Mouse (Mus musculus) gastrocnemius, postnatal 4 days (tissue): ENCODE data around the gene Pdap1. TPM values are rescaled to one million over a fixed set of nuclear protein-coding genes. Genes with fewer than 3 reads are reported as not detected.
"Not testable (repeated sequence)": the region's sequence is repeated elsewhere in the genome, so short reads cannot be mapped to it uniquely, and the experiment has no call there.

Experiments
- DNase-seq, 2 experiments: peaks; one replicate each; pipeline ENCODE4 v3.0.0; 2021 to 2022; ENCODE audit warnings: low spot score in 2 of 2, mixed read lengths in 2 of 2
- total RNA-seq, 2 experiments: library from RNA; stranded (reverse); gene quantifications; 2 replicates each; pipeline ENCODE4 v1.2.3; 2021

Pdap1 gene
- total RNA-seq, 2 experiments from 2014 or later = 75.9 to 79.5 TPM

DNA sequence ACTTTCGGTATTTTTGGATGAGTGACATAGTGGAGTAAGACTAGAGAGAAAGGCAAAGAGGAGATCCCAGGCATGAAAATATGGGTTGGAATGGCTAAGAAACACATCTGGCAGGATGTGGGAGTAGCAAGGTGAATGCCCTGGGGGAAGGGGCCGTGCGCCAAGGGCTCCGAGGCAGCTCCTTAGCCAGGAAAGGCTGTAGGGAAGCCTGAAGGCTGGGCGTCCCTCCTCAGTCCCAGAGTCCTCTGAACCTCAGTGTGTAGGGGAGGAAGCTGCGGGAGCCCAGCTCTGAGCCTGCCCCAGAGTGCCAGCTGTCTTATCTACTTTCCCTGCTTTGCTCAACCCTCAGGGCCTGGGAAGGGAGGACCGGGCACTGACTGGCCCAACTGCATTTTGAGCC lies 19.1 kb downstream of the Pdap1 start:
- DNase-seq = no peak

DNA sequence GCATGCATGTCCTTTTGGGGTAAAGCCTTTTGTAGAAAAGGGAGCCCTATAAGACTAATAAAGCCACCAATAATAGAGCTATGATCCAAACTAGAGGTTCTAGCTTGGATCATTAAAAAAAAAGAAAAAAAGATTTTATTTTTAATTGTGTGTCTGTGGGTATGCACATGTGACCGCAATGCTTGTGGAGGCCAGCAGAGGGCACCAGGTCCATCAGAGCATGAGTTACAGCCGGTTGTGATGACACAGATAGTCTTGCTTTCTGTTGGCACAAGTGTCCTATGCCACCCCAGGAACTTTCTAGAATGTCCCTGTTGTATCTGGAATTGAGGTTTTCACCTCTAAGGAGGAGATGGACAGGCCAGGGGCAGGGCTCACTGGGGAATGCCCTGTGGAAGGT lies 20.7 kb downstream of the Pdap1 start:
- no peak for DNase-seq

DNA sequence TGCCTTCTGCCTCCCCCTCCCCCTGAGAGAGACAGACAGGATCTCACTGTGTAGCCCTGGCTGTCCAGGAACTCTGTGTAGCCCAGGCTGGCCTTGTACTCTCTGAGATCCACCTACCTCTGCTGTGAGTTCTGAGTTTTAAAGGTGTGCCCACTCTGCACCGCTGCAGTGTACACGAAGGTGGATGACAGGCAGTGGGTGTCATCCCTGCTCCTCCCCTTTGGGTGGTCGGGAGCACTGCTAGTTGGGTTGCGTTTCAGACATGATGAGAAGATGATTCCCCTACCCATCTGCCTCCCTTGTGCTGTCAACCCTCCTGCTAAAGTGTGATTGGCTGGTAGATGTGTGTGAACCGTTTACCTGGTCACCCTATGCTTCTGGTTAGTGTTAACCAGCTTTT lies 21.6 kb downstream of the Pdap1 start:
- no peak for DNase-seq

DNA sequence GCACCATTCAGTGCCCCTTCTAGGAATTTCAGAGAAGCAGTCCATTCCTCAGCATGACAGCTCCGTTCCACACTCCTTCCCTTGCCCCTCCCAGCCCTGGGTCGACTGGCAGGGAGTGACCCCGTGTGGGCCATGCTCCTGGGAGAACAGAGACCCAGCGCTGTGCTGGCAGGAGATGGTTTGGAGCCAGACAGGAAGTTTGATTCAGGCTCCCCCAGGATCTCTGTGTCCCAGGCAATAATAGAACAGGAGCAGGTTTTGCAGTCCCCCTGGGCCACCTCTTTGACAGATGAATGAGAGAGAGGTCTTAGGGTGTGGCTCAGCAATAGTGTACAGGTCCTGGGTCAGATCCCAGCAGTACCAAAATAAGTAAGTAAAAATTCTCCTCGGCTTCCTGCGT lies 22.0 kb downstream of the Pdap1 start:
- no peak for DNase-seq

DNA sequence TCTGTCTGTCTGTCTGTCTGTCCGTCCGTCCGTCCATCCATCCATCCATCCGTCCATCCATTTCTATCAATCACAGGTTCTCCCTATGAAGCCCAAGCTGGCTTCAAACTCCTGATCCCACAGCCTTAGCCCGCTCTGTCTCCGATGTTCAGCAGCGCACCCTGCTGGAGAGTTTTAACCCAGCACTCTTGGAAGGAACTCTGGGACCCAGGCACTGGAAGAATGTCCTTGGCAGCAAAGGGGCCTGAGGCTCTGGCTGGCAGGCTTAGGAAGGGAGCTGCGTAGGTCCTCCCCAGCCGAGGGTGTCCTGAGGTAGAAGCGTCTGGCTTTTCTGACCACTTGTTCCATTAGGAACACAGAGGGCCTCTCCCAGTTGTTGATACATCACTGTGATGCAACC lies 23.1 kb downstream of the Pdap1 start:
- DNase-seq = peak in 1 of 2 experiments; percentile 74

DNA sequence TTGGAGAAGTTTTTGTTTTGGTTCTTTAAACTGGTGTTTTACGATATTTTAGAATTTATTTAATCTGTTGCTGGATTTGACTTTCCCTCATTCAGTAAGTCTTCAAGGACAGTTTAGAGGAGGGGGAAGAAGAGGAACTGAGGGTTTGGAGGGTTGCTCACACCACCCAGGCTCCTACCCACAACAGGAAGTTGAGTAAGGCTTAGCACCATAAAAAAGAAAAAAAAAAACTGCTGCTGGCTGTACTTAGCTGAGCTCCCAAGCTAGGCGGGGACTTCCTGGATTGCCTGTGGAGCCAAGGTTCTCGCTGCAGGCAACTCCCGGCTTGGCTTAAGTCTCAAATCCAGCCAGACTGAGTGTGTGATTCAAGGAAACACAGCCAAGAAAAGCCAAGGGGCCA lies 23.7 kb downstream of the Pdap1 start:
- DNase-seq = peak in 1 of 2 experiments; percentile 48

DNA sequence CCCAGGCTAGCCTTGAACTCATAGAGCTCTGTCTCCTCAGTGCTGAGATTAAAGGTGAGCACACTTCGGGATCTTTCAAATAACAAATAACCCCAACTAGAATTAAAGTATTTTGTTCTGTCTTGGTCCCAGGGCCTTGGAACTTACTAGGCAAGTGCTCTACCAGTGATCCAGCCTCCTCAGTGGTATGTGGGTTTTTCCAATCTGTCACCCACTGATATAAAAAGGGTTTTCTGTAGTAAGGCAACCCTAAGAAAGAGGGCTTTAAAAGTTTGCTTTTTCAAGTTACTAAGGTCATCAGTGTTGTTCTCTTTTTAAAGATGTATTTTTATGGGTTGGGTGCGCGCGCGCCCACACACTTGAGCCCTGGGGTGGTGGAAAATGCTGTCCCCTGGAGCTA lies 24.3 kb downstream of the Pdap1 start:
- DNase-seq = no peak

DNA sequence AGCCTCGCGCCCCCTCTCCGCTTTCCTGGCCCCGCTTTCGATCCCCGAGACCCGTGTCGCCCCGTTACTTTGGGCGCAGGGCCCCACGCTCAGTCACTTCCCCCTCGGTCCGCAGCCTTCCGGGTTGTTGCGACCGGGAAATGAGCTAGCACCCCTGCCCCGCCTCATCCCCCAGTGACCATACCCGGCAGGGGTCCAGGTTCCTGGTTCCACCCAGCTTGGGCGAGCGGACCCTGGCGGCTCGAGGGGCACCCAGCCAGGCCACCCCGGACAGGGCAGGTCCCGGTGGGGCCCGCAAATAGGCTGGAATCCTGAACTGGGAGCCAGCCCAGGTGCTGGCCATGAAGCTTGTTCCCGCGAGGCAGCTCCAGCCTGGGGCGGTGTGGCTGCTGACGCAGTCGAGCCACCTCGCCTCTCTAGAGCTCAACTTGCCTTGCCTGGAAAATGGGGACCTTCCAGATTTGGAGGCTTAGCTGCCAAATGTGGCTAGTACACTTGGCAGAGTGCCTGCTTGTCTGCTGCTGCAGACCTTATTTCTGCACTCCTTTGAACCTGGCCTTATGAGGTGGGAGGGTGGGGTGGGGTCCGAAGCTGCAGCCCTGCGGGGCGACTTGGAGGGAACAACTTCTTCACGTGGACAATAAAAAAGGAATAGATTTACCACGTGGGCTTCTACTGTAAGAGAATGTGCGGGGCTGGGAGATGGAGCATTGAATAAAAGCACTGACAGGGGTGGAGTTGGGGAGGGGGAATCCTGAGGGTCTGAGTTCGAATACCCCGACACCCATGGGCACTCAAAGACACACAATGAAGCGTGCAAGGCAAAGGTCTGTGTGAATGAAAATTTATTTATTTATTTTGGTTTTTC lies 25.2 kb downstream of the Pdap1 start:
- peak; percentile 69 to 77 for DNase-seq

DNA sequence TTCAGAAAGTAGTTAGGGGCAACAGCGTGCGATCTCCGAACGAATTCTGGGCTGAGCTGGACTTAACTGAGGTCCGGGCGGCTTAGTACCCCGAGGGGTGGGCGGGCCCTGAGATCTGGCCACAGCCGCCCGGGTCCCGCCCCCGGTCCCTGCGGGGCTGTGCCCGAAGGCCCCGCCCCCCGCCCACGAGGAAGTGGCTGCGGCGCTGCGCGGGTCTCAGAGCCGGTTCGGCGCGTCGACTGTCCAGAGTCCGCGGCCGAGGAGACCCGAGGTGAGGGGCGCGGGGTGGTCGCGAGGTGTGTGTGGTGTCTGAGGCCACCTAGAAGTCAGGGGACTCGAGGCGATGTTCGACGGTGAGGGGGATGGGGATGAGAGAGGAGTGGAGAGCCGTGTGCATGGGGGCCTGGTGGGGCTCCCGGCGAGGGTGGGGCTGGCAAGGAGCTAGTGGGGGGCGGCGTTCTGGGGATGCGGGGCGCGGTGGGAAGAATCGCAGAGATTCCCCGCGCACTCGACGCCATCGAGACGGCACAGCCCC lies 25.9 kb downstream of the Pdap1 start, which contains the start of gene Arpc1b:
TSS of gene Arpc1b (plus strand) at position 145 of the 535 bp plus-strand sequence.
- peak; percentile 61 to 82 for DNase-seq

DNA sequence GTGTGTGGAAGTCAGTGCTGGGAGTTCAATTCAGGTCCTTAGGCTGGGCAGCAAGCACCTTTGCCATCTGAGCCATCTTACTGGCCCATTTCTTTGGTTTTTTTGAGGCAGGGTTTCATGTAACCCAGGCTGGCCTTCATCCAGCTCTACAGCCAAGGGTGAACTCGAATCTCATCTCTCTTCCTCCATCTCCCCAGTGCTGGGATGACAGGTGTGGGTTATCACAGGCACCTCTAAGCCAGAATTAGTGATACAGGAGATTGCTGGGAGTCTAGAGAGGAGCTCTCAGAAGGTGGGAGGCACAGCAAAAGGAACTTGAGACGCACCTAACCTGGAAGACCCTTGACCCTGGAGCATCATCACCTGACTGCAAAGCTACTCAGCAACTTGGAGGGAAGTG lies 26.6 kb downstream of the Pdap1 start:
- no peak for DNase-seq

DNA sequence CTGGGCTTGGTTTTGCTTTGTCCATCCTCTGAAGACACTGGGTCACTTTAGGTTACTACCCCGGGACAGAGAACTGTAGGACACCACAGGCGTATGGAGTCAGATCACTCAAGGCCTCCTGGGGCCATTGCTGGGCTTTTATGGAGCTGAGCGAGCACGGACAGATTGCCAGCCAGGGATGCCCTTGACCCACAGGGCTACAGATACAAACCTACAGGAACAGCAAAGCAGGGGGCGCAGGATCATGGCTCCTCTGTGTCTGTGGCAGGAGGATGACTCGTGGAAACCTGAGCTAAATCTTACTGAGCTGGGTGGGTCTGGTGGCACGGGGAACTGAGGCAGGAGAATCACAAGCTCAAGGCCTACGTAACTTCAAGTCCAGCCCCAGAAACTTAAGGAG lies 27.5 kb downstream of the Pdap1 start:
- no peak for DNase-seq

DNA sequence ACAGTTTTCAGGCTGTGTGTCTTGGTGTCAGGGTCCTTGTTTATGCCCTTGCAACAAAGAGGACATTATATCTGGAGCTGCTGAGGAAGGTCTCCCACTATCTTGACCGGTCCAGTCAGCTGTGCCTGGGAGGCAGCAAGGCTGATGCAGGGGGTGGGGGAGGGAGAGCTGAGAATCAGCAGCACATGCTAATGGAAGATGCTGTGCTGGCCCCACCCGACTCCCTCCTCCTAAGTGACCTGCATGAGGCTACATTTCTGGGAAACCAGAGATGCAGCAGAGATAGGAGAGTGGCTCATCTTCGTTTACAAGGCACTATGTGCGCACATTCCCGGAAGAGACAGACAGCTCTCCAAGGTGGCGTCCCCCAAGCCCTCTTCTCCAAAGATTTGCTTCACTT lies 29.6 kb downstream of the Pdap1 start:
- no peak for DNase-seq

DNA sequence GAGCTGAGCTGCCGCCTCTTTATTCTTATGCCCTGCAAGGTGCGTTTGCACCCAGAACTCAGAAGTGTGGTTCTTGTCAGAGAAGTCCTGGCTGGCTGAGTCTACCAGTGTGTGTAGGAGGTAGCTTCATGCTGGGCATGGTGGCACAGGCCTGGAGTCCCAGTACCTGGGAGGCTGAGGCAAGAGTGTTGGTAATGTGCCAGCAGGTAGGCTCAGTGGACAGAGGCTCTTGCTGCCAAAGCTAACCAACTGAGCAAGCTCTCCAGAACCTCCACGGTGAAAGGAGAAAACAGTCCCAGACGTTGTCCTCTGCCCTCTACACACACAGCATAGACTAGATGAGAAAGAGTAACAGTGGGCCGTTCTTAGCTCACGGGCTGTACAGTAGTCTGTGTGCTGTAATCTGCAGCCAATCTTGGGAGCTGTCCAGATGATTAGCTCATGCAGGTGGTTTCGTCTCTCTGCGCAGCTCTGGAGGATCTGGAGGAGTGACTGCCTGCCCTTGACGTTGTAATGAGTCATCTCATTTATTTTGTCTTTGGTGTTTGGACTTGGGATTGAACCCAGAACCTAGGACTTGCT lies 34.3 kb downstream of the Pdap1 start:
- DNase-seq = no peak

DNA sequence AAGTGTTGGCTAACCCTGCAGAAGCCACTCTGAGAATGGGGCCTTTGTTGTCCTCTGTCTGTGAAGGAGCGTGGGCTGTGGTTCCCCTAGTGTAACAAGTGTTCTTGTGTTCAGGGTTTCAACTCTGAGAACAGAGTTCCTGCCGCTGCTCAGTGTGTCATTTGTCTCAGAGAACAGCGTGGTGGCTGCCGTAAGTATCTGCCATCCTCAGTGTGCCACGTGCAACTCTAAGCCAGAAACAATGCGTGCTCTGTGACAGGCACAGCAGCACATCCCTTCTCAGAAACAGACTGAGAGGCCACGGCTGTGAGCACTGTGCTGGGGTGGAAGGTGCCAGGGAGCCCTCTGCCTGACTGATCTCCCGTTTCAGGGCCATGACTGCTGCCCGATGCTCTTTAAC lies 35.7 kb downstream of the Pdap1 start:
- DNase-seq = no peak

DNA sequence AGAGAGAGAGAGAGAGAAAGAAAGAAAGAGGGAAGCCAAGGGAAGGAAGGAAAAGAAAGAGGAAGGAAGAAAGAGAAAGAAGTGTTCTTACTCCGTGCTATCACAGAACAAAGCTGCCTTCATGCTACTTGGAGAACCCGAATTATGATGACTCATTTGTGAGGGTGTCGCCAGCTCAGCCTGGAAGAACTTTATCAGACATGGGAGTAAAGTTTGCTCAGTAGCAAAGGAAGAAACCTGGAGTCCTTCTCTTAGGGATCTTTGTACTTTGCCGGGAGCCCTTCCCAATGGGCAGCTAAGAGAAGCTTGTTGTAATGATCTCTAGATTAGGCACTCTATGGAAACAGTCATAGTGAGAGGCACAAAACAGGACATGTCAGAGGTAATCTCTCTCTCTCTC lies 37.3 kb downstream of the Pdap1 start:
- DNase-seq = no peak

DNA sequence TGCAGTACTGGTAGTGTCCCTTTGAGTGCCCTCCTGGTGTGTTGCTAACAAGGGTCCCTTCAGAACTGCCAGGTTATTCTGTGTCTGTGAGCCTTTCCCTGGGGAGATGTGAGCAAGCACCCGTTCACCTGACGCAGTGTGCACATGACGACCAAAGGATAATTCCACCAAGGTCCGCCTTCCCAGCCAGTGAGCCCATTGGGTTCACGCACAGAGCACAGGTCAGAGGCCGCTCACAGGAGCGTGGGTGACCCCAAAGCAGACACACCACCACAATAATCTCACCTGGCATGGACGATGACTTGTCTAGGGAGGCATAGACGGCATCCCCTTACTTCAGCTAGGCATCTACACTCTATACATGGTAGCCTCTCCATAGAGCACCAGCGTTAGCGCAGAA lies 38.6 kb downstream of the Pdap1 start:
- DNase-seq = not testable (repeated sequence)

DNA sequence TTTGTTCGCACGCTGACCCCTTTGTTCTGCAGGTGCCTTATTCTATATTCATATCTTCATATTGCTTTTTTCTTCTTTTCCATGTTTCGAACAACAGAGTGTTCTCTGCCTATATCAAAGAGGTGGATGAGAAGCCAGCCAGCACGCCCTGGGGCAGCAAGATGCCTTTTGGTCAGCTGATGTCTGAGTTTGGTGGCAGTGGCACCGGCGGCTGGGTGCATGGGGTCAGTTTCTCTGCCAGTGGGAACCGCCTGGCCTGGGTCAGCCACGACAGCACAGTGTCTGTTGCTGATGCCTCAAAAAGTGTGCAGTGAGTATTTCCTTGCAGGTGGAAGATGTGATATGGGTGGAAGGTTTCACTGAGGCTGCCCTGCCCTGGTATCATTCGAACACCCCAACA lies 39.1 kb downstream of the Pdap1 start:
- DNase-seq = no peak

DNA sequence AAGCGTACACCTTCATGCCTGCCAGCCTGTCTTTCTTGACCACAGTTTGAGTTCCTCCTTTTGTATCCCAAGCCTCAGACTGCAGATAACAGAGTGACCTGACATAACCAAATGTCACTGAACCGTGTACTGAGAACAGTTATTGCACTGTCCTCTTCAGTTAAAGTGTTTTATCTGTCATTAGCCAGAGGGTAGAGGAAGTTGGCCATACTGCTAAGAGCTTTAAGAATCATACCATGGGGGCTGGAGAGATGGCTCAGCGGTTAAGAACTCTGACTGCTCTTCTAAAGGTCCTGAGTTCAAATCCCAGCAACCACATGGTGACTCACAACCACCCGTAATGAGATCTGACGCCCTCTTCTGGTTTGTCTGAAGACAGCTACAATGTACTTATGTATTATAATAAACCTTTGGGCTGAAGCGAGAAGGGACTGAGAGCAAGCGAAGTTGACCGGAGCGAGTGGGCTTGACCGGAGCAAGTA lies 41.7 kb downstream of the Pdap1 start:
- DNase-seq = no peak

DNA sequence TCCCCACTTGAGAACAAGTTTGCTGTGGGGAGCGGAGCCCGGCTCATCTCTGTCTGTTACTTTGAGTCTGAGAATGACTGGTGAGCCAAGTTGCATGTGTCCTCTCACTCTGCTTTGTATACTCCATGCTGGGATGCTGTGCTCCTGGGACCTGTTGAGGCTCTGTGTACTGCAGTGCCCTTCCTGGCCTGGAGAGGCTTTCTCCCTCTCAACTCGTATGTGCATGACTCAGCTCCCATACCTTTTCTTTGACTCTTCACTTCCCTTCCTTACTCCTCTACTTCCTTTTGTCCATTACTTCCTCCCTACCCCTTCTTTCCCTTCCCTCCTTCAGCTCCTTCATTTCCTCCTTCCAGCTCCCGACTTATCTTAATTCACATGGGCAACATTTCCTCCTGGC lies 43.8 kb downstream of the Pdap1 start:
- DNase-seq = no peak

DNA sequence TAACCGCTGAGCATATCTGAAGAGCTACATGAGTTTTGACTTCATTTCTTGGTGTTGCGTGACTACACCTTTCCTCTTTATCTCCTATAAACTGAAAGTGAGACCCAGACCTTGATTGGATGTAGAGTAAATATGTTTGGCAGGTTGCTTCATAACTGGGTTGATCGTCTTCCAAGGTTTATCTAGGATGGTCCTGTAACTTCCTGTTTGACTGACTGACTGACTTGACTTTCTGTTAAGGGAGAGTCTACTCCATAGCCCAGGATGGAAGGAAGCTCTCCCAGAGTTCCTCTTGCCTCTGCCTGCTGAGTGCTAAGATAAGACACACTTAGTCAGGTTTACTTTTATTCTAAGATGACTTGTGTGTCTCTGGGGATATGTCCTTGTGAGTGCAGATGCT lies 50.2 kb downstream of the Pdap1 start:
- DNase-seq = no peak

DNA sequence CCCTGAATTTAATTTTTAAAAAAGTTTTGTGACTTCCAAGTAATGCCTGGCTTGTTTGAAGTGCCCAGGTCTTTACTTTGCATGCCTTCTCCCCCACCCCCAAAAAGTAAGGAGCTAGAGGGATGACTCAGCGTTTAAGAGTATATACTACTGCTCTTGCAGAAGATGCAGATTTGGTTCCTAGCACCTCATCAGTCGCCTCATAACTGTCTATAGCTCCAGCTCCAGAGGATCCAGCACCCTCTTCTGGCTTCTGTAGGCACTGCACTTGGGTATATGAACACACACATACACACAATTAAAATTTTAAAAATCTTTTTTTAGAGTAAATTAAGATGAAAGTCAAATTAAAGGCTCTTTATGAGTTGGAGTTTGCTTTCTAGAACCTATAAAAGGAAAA lies 51.9 kb downstream of the Pdap1 start:
- no peak for DNase-seq

DNA sequence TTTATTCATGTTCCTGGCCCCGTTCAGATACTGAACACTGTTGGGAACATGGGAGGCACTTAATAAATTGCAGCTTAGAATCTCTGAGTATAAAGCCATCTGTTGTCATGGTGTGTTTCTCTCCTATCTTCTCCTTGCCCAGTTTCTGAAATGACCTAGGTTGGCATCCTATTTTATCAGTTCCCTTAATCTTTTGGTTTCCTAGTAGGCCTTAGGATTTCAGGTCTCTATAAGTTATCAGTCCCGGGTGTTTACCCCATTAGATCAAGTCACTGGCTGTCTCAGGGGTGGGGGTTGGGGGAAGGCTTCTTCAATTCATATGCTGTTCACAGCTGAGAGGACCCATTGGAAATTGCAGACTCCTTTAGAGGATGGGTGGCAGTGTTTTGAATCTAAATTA lies 55.2 kb downstream of the Pdap1 start:
- no peak for DNase-seq
